Mouse (Mus musculus) lung, postnatal 0 days (tissue): ENCODE results near the gene Anapc15-ps.

Source experiments
- CTCF ChIP-seq: IDR thresholded peaks from 2 replicates; pipeline ENCODE4 v1.5.1; 2016; ENCODE audit warnings: antibody characterized with exemption, mild to moderate bottlenecking
- EP300 ChIP-seq: IDR thresholded peaks from 2 replicates; pipeline ENCODE4 v1.6.1; 2016; ENCODE audit warnings: antibody characterized with exemption, mild to moderate bottlenecking, control low read depth

- TF ChIP-seq EP300 (no peak), CTCF (no peak)
Observed at GRCm38 (mm10) chr10:95706867-95707266, 33.6 kb upstream of the Anapc15-ps start.
